Mouse (Mus musculus) liver, postnatal 0 days (tissue): ENCODE data around the gene Adgrf1. TPM values are rescaled to one million over a fixed set of nuclear protein-coding genes. Genes with fewer than 3 reads are reported as not detected.
"Not testable (repeated sequence)": the region's sequence is repeated elsewhere in the genome, so short reads cannot be mapped to it uniquely, and the experiment has no call there.

ENCODE experiments used
- ATAC-seq: fragments of 200-750 bp; cut with Nextera tagmentation; 2 replicates; pipeline ENCODE4 v1.8.0; 2017; ENCODE audit warnings: mild to moderate bottlenecking, moderate library complexity
- DNase-seq: peaks from one replicate; pipeline ENCODE4 v3.0.0-alpha.2; 2016
- H3K27ac ChIP-seq: fragments of 300-500 bp; sonication (generic); 2 replicates; pipeline ENCODE4 v1.5.1; 2014; ENCODE audit warnings: antibody characterized with exemption, moderate library complexity, mild to moderate bottlenecking, low read depth
- H3K27me3 ChIP-seq: fragments of 300-500 bp; sonication (generic); 2 replicates; pipeline ENCODE4 v1.6.1; 2014; ENCODE audit warnings: low read length, control low read depth, mixed read lengths; ENCODE audit not compliant: insufficient read depth
- H3K36me3 ChIP-seq: fragments of 300-500 bp; sonication (generic); replicated peaks from 2 replicates; pipeline ENCODE4 v1.6.1; 2014; ENCODE audit warnings: mild to moderate bottlenecking, control low read depth, low read length, moderate library complexity, mixed read lengths; ENCODE audit not compliant: insufficient read depth
- H3K4me1 ChIP-seq: fragments of 300-500 bp; sonication (generic); 2 replicates; pipeline ENCODE4 v1.6.1; 2014; ENCODE audit warnings: antibody characterized with exemption, mild to moderate bottlenecking, control low read depth; ENCODE audit not compliant: insufficient read depth
- H3K4me2 ChIP-seq: fragments of 300-500 bp; sonication (generic); 2 replicates; pipeline ENCODE4 v1.6.1; 2014; ENCODE audit warnings: low read depth, mild to moderate bottlenecking, low read length, moderate library complexity, mixed read lengths
- H3K4me3 ChIP-seq: fragments of 300-500 bp; sonication (generic); 2 replicates; pipeline ENCODE4 v1.5.1; 2014; ENCODE audit warnings: low read depth, low read length
- H3K9ac ChIP-seq: fragments of 300-500 bp; sonication (generic); replicated peaks from 2 replicates; pipeline ENCODE4 v1.6.1; 2014; ENCODE audit warnings: mild to moderate bottlenecking, moderate library complexity
- H3K9me3 ChIP-seq: fragments of 300-500 bp; sonication (generic); 2 replicates; pipeline ENCODE4 v1.6.1; 2016; ENCODE audit warnings: mild to moderate bottlenecking, control low read depth, low read length, mixed read lengths
- CTCF ChIP-seq: sonication (generic); IDR thresholded peaks from 2 replicates; pipeline ENCODE4 v1.5.1; 2016; ENCODE audit warnings: antibody characterized with exemption, low read depth
- EP300 ChIP-seq: IDR thresholded peaks from 2 replicates; pipeline ENCODE4 v1.6.1; 2016; ENCODE audit warnings: antibody characterized with exemption, low read depth, mild to moderate bottlenecking
- WGBS: fragments of 180-500 bp; shearing (Covaris S2); extraction: QIAGEN DNeasy Blood & Tissue Kit; methylation state at CpG from one replicate; pipeline ENCODE4 v1.1.7; 2014; ENCODE audit not compliant: insufficient replicate concordance; 5-methylcytosine and 5-hydroxymethylcytosine counted together
- polyA plus RNA-seq: library from polyadenylated mRNA; unstranded; fragments of >200 nt; fragmentation: Nextera tagmentation; extraction: Ambion mirVana; gene quantifications from 2 replicates; pipeline ENCODE4 v1.2.1, GENCODE M21; 2015

Adgrf1 gene
- polyA plus RNA-seq, 1 experiment from 2014 or later = 0.69 TPM

DNA sequence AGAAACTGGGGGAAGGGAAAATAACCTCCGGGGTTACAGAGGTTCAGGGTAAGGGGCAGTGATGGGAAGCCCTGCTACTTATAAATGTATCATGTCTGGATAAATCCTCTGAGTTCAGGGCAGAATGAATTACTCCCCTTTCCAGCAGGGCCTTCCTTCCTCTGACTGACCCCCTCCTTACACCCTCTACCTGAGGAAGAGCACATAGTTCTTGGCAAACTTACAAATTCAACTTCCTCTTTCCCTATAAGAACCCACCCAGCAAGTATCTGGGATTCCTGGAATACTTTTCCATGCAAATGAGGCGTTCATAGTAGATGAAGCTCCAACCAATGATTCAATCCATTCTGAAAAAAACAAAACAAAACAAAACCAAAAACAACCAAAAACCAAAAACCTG lies 67.5 kb downstream of the Adgrf1 start:
- H3K4me1 ChIP-seq = peaks cover 6% of the 10 kb centered on the region; the same call in 1 of the 2 replicates
- no peak overlapping the region for H3K4me2 ChIP-seq
- no peak overlapping the region for H3K27ac ChIP-seq
- no peak overlapping the region for H3K4me3 ChIP-seq
- H3K27me3 ChIP-seq = no peaks in the 10 kb centered on the region
- 70% methylated on average over 2 of the region's 2 CpGs for WGBS
- no peaks in the 10 kb centered on the region for H3K36me3 ChIP-seq
- TF ChIP-seq EP300 (no peak), CTCF (no peak)
- no peak overlapping the region for H3K9ac ChIP-seq
- H3K9me3 ChIP-seq = no peaks in the 10 kb centered on the region
- ATAC-seq (no peak), DNase-seq (no peak)

DNA sequence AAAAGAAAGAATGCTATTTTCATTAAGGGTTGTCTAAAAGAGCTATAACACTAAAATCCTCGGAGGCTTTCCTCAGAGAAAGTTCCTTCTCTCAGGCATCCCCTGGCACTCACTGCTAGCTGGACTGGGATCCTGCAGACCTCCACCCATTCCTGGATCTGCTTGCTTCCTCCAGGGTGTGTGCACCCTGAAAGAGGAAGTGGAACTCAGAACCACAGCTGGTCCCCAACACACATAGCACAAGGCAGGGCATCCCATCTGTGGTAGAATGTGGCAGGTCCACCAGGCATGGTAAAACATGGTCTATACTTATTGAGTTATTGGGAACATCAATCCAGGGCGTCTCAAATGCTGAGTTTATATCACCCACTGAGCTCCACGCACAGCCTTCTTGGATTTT lies 68.2 kb downstream of the Adgrf1 start:
- no peak overlapping the region for H3K4me2 ChIP-seq
- H3K4me1 ChIP-seq = 0 out of 2 replicates have a peak, but pooled peaks cover 2% of the 10 kb centered on the region
- no peaks in the 10 kb centered on the region for H3K36me3 ChIP-seq
- TF ChIP-seq CTCF (no peak), EP300 (no peak)
- H3K27ac ChIP-seq = no peak overlapping the region
- H3K4me3 ChIP-seq = no peak overlapping the region
- H3K9ac ChIP-seq = no peak overlapping the region
- no peaks in the 10 kb centered on the region for H3K27me3 ChIP-seq
- no peak for DNase-seq
- ATAC-seq = no peak
- WGBS = 64% methylated on average over 3 of the region's 3 CpGs
- H3K9me3 ChIP-seq = no peaks in the 10 kb centered on the region

DNA sequence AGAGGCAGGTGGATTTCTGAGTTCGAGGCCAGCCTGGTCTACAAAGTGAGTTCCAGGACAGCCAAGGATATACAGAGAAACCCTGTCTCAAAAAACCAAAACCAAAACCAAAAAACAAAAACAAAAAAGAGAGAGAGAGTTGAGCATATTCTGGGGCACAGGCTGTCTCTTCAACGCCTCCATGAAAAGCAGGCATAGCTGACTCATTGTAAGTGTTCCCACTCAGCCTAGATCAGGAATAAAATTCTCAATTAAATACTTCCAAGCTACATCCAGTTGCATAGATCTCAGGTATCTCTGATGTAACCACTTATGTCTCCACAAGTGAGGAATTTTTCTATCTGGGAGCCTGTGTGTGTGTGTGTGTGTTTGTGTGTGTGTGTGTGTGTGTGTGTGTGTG lies 76.4 kb downstream of the Adgrf1 start:
- not testable (repeated sequence) for H3K27ac ChIP-seq, ATAC-seq, DNase-seq, H3K4me2 ChIP-seq, H3K4me3 ChIP-seq, H3K4me1 ChIP-seq, H3K9ac ChIP-seq, H3K27me3 ChIP-seq, H3K9me3 ChIP-seq, H3K36me3 ChIP-seq
- 83% methylated on average over 2 of the region's 2 CpGs for WGBS

DNA sequence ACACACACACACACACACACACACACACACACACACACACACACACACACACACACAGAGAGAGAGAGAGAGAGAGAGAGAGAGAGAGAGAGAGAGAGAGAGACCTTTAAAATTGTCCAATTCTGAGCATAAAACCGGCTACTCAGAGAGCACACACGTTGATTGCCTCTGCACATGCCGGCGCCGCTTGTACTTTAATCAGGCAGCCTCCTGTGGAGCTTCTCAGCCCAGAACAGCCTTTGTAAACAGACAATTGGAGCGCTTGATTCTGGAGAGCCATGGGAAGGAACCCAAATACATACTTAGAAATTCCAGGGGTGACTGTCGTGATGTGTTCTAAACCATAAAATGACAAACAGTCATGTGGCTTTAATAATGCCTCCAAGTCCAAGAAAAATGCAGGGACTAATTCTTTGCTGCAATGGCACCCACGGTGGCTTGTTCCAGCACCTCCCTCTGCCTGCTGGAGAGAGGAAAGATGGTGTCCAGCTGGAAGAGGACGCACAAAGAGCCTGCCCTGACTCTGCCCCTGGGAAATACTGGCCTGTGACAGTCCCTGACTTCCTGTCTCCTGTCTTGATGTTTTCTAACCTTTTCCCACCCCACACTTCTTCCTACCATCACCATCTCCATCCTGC lies 87.9 kb downstream of the Adgrf1 start:
- TF ChIP-seq CTCF = no peak
- no peak for TF ChIP-seq EP300
- DNase-seq = no peak
- no peak for ATAC-seq
- H3K9me3 ChIP-seq = no peaks in the 10 kb centered on the region
- no peaks in the 10 kb centered on the region for H3K36me3 ChIP-seq
- H3K4me1 ChIP-seq = peaks cover 9% of the 10 kb centered on the region; the same call in 1 of the 2 replicates
- no peak overlapping the region for H3K4me2 ChIP-seq
- WGBS = 30% methylated on average over 9 of the region's 9 CpGs
- H3K27me3 ChIP-seq = no peaks in the 10 kb centered on the region
- H3K27ac ChIP-seq = no peak overlapping the region
- no peak overlapping the region for H3K4me3 ChIP-seq
- no peak overlapping the region for H3K9ac ChIP-seq

DNA sequence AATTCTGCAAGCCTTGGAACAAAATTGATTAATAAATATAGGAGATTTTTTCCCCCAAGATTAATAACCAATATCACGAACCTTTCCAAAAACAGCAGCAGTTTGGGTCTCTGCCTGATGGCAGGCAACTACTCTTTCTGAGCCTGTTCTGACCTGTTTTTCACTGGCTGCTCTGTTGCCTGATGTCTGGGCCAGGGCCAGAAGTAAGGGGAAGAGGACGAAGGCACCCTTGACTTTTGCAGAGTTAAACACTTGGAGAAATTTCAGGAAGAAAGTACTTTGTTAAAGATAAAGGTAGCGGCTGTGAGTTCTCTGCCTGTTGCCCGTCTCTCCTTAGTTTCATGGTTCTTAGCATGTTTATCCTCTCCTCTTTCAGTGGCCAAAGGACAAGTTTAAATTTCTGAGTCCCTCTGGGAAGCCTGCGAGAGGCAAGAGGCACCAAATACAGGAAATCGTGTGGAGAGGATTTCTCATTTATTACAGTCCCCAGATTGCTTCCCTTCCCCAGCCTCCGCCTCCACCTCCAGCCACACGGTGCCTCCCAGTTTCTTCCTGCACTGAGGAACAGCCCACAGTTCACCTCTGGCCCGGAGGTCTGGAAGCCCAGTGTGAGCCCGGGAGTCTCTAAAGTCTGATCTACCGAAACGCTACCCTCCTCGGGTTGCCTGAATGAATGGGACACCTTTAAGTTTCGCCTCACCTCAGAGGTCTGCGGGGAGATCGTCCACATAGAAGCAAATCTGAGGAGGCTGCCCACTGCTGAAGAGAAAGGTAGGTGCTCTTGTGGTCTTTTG lies 89.9 kb downstream of the Adgrf1 start, which contains the start of gene Adgrf5:
Gene Adgrf5, plus strand, starts transcription at position 626 of the 794 bp plus-strand sequence.
- 18% methylated on average over 16 of the region's 16 CpGs for WGBS
- TF ChIP-seq CTCF (no peak), EP300 (no peak)
- Histone ChIP-seq H3K4me2 (peak within 1 kb of the TSS; percentile 58), H3K4me3 (peak within 1 kb of the TSS; percentile 30), H3K27ac (no peak within 1 kb of the TSS), H3K27me3 (no peaks in the 10 kb centered on the region), H3K36me3 (no peaks in the 10 kb centered on the region), H3K4me1 (peaks cover 9% of the 10 kb centered on the region; the same call in 1 of the 2 replicates), H3K9me3 (no peaks in the 10 kb centered on the region), H3K9ac (peak within 1 kb of the TSS; percentile 34; the same call in 1 of the 2 replicates)
- DNase-seq (peak; percentile 25), ATAC-seq (0 out of 2 replicates have a peak, but pooled peaks have one; percentile 29)

DNA sequence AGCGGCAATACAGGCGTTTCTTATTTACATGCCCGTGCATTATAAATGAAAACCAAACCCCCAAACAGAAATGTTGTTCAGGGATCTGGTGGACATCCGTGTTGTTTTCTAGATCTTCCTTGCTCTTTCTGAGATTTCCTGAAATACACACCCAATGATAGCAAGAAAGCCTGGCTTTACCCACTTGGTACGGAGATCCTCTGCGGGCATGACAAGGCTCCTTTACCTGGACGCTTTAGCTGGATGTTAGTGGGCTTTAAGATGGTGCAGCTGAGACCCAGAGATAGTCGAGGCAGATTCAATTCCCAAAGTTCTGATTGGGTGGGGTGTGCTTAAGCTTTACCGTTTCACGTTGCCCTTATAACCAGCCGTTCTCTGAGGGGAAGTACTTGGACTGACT lies 90.9 kb downstream of the Adgrf1 start:
- DNase-seq = no peak
- H3K27me3 ChIP-seq = no peaks in the 10 kb centered on the region
- H3K9me3 ChIP-seq = no peaks in the 10 kb centered on the region
- H3K27ac ChIP-seq = no peak overlapping the region
- H3K4me1 ChIP-seq = peaks cover 9% of the 10 kb centered on the region; the same call in 1 of the 2 replicates
- no peaks in the 10 kb centered on the region for H3K36me3 ChIP-seq
- TF ChIP-seq CTCF (no peak), EP300 (no peak)
- peak overlapping the region; percentile 58; the same call in 1 of the 2 replicates for H3K4me2 ChIP-seq
- peak overlapping the region; percentile 30 for H3K4me3 ChIP-seq
- WGBS = 41% methylated on average over 11 of the region's 11 CpGs
- no peak overlapping the region; the same call in 1 of the 2 replicates for H3K9ac ChIP-seq
- ATAC-seq = no peak
